ENCODE assay signal across 8 mouse cellular contexts in the genomic region with DNA sequence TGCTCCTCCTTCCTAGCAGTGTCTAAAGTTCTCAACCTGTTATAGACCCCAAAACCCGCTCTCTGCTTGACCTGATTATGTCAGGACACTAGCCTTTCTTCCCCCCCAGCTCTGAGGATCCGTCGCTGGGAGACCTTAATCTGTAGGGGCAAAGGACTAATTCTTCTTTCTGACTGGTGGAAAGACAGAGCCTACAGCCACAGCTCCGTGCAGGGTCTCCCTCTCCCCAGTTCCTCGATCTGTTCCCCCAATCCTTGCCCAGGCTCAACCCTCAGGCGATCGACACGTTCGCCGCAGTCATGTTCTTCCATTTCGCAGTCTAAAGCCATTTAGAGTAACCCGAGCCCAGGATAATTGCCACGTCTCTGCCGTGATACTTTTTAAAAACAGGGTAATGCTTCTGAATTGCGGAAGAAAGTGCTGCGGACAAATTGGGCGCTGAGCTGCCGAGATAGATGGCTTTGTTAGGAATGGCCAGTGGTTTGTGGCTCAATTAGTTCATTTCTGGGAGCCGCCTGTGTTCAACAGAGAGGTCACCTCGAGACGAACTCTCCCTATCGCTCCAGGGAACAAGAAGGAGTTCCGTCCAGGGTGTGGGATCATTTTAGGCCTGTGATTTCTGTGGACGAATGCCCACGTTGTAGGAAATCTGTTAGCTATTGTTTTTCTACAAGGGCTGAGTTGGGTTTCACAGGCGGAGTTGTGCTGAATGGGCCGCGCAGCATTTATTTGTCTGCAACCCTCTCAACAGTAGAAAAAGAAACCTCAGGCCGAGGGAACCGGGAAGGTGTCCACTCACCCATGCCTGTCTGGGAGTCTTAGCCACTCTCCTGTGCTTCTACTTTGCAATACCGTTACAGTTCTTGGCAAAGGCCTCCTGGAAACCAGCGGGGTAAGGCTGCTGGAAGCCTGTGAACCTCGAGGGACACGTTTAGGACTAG. TPM values are rescaled to one million over a fixed set of nuclear protein-coding genes. Genes with fewer than 3 reads are reported as not detected.
DNase-seq lines count a peak whose midpoint lies in the region; ATAC-seq and TF ChIP-seq lines count a peak whose summit lies in the region.

No protein-coding gene starts in this region.

- peak overlapping the region; percentile 57 for H3K4me3 ChIP-seq in forebrain, embryonic 10.5 days
- H3K4me3 ChIP-seq in forebrain, embryonic 16.5 days (replicated peaks; ENCODE audit: low read length): no peak overlapping the region
- peak overlapping the region; percentile 56 for H3K4me3 ChIP-seq in limb, embryonic 14.5 days (replicated peaks; ENCODE audit: low read length)
- H3K4me3 ChIP-seq in stomach, embryonic 16.5 days (replicated peaks; ENCODE audit: low read length): peak overlapping the region; percentile 56

- no peak for ATAC-seq in forebrain, embryonic 16.5 days
- ATAC-seq in limb, embryonic 14.5 days (ENCODE audit: low FRiP score, low read depth): peak; percentile 1
- no peak for ATAC-seq in stomach, embryonic 16.5 days (ENCODE audit: insufficient read depth, low FRiP score)

- peaks cover 100% of the 10 kb centered on the region for H3K27me3 ChIP-seq in forebrain, embryonic 10.5 days (ENCODE audit: poor library complexity, severe bottlenecking)
- peaks cover 80% of the 10 kb centered on the region for H3K27me3 ChIP-seq in forebrain, embryonic 16.5 days (replicated peaks; ENCODE audit: control insufficient read depth, insufficient read depth, low read length)
- peaks cover 52% of the 10 kb centered on the region for H3K27me3 ChIP-seq in limb, embryonic 14.5 days (ENCODE audit: control insufficient read depth, insufficient read depth, low read length)
- H3K27me3 ChIP-seq in stomach, embryonic 16.5 days (ENCODE audit: control insufficient read depth, insufficient read depth, low read length): peaks cover 82% of the 10 kb centered on the region

- no peak overlapping the region; the same call in 1 of the 2 replicates for H3K4me2 ChIP-seq in forebrain, embryonic 16.5 days (ENCODE audit: low read length)
- H3K4me2 ChIP-seq in limb, embryonic 14.5 days (replicated peaks; ENCODE audit: low read depth, low read length, severe bottlenecking): peak overlapping the region; percentile 93
- H3K4me2 ChIP-seq in stomach, embryonic 16.5 days (ENCODE audit: low read depth, low read length): peak overlapping the region; percentile 90

- no peak overlapping the region for H3K9ac ChIP-seq in forebrain, embryonic 16.5 days (replicated peaks; ENCODE audit: low read depth, low read length)
- H3K9ac ChIP-seq in limb, embryonic 14.5 days (ENCODE audit: low read depth, low read length, severe bottlenecking): peak overlapping the region; percentile 58
- H3K9ac ChIP-seq in stomach, embryonic 16.5 days (ENCODE audit: low read length): no peak overlapping the region

- TF ChIP-seq POLR2A in limb, embryonic 14.5 days (IDR thresholded peaks at IDR 0.05; ENCODE audit: borderline replicate concordance, extremely low read depth, insufficient read depth, insufficient read length): no peak

- DNase-seq in forebrain, embryonic 10.5 days (ENCODE audit: extremely low spot score, low spot score): peak; percentile 51
- peak; percentile 45 for DNase-seq in NIH3T3 (ENCODE audit: low read depth)
- peak; percentile 29 to 44 for DNase-seq in gastrocnemius, postnatal 4 days (ENCODE audit: low spot score in 2 of 2)
- no peak for DNase-seq in limb, embryonic 14.5 days (ENCODE audit: low spot score)
- DNase-seq in ovary, postnatal 14 days (ENCODE audit: low spot score): no peak
- DNase-seq in layer of hippocampus, adult 9-10 months (ENCODE audit: low spot score): no peak

- no peaks in the 10 kb centered on the region for H3K36me3 ChIP-seq in forebrain, embryonic 10.5 days (replicated peaks)
- no peaks in the 10 kb centered on the region for H3K36me3 ChIP-seq in forebrain, embryonic 16.5 days (ENCODE audit: control insufficient read depth, insufficient read depth)
- no peaks in the 10 kb centered on the region for H3K36me3 ChIP-seq in limb, embryonic 14.5 days (ENCODE audit: control insufficient read depth, insufficient read depth, low read length)
- no peaks in the 10 kb centered on the region for H3K36me3 ChIP-seq in stomach, embryonic 16.5 days (ENCODE audit: control insufficient read depth, insufficient read depth, low read length)

- no peaks in the 10 kb centered on the region for H3K9me3 ChIP-seq in forebrain, embryonic 10.5 days
- H3K9me3 ChIP-seq in forebrain, embryonic 16.5 days (ENCODE audit: control insufficient read depth, low read length): no peaks in the 10 kb centered on the region
- no peaks in the 10 kb centered on the region for H3K9me3 ChIP-seq in limb, embryonic 14.5 days (ENCODE audit: control insufficient read depth, low read length)
- H3K9me3 ChIP-seq in stomach, embryonic 16.5 days (replicated peaks; ENCODE audit: control insufficient read depth, low read length): no peaks in the 10 kb centered on the region

- peak overlapping the region; percentile 78 for H3K27ac ChIP-seq in forebrain, embryonic 10.5 days
- no peak overlapping the region for H3K27ac ChIP-seq in forebrain, embryonic 16.5 days (ENCODE audit: low read length)
- H3K27ac ChIP-seq in limb, embryonic 14.5 days (replicated peaks; ENCODE audit: low read depth, low read length): peak overlapping the region; percentile 68
- H3K27ac ChIP-seq in stomach, embryonic 16.5 days (ENCODE audit: low read length): no peak overlapping the region

- H3K4me1 ChIP-seq in forebrain, embryonic 10.5 days: peaks cover 57% of the 10 kb centered on the region
- H3K4me1 ChIP-seq in forebrain, embryonic 16.5 days (replicated peaks; ENCODE audit: control insufficient read depth, insufficient read depth, low read length): peaks cover 6% of the 10 kb centered on the region
- H3K4me1 ChIP-seq in limb, embryonic 14.5 days (ENCODE audit: control insufficient read depth, insufficient read depth, low read length): peaks cover 21% of the 10 kb centered on the region
- no peaks in the 10 kb centered on the region for H3K4me1 ChIP-seq in stomach, embryonic 16.5 days (ENCODE audit: control insufficient read depth, insufficient read depth, low read length)

- under 1% methylated on average over 34 of the region's 34 CpGs for WGBS in forebrain, embryonic 10.5 days
- 1% methylated on average over 34 of the region's 34 CpGs for WGBS in forebrain, embryonic 16.5 days
- 6% methylated on average over 34 of the region's 34 CpGs for WGBS in limb, embryonic 14.5 days
- WGBS in stomach, embryonic 16.5 days: 11% methylated on average over 34 of the region's 34 CpGs

RNA-seq across cellular contexts. Expression of gene Six1, which starts 0.8 kb away (rescaled TPM):
- 10.7 and 11.4 TPM in 2 replicates for polyA plus RNA-seq in forebrain, embryonic 10.5 days (2016; fragmentation: Nextera tagmentation; extraction: Ambion mirVana)
- polyA plus RNA-seq in forebrain, embryonic 16.5 days (2015; fragmentation: Nextera tagmentation; extraction: Ambion mirVana): 0.46 and 0.97 TPM in 2 replicates
- total RNA-seq in gastrocnemius, postnatal 4 days (2021): 10 to 100 TPM; 51.0 to 60.8 TPM
- 37.6 and 43.1 TPM in 2 replicates for polyA plus RNA-seq in limb, embryonic 14.5 days (2012; rRNA removed)
- 44.5 and 44.6 TPM in 2 replicates for polyA plus RNA-seq in limb, embryonic 14.5 days (2014; fragmentation: Nextera tagmentation; extraction: Ambion mirVana)
- polyA plus RNA-seq in stomach, embryonic 16.5 days (2015; fragmentation: Nextera tagmentation; extraction: Ambion mirVana): 0.06 and 1.9 TPM in 2 replicates

Comparison
In these comparisons a context has a peak if more than half of its experiments do, and no peak if none do; other contexts are left out.
1. H3K27ac ChIP-seq: peak in forebrain, embryonic 10.5 days (single experiment) and limb, embryonic 14.5 days (single experiment); none in forebrain, embryonic 16.5 days (single experiment) and stomach, embryonic 16.5 days (single experiment).
2. DNase-seq: peak in forebrain, embryonic 10.5 days (single experiment), NIH3T3 (single experiment) and gastrocnemius, postnatal 4 days (2 of 2); none in limb, embryonic 14.5 days (single experiment), ovary, postnatal 14 days (single experiment) and layer of hippocampus, adult 9-10 months (single experiment).